Mouse (Mus musculus) small intestine, adult 2 months (tissue): ENCODE data around the gene 9930021J03Rik.

Experiments
- CTCF ChIP-seq: fragments of 200-500 bp; IDR thresholded peaks from 2 replicates; pipeline ENCODE4 v1.5.1; 2012; ENCODE audit warnings: low read depth, mild to moderate bottlenecking, control low read depth, inconsistent platforms, low read length, moderate library complexity, mixed read lengths; ENCODE audit not compliant: insufficient replicate concordance, insufficient read length; ENCODE audit errors: extremely low read depth
- POLR2A ChIP-seq: fragments of 200-500 bp; IDR thresholded peaks from 2 replicates; pipeline ENCODE4 v1.6.1; 2012; ENCODE audit warnings: low read depth, mild to moderate bottlenecking, control low read depth, inconsistent platforms, low read length, moderate library complexity

DNA sequence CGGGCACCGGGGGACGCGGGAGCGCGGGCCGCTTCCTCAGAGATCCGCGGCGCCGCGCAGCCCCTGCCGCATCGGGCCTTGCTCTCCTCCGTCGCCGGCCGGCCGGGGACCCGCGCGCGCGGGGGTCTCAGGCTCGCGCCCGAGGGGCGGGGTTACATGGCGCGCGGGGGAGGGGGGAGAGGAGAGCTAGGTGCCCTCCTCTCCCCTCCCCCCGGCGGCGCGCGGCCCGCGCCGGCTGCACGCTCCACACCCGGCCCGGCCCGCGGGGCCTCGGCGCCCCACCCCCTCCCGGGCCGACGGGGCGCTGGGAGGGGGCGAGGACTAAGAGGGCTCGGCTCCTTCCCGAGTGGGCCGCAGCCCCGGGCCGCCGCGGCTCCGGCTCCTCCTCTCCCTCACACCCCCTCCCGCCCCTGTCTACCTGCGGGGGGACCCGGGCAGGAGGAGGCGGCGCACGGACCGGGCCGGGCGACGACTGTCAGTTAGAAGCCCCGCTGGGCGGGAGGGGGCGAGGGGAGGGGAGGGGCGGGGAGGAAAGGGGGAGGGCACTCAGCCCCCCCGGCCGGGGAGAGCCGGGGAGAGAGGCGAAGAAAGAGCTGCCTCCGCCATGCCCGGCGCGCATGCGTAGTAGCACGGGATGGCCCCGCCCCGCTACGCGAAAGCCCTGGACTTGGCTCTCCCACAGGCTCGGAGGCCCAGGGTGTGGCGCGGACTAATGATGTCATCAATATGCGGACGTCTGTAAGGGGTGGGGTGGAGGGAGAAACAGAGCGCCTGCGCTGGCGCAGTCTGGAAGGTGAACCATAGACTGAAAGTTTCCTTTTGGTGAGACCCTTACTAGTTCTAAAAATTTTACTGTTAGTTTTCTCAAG is at the start of gene 9930021J03Rik:
- peak; percentile 65; the same call in 1 of the 2 replicates for TF ChIP-seq POLR2A
- no peak for TF ChIP-seq CTCF
